10 mouse cellular contexts compared by ENCODE assay signal in genomic region chr11:77775701-77776400, GRCm38 (mm10). TPM values are rescaled to one million over a fixed set of nuclear protein-coding genes. Genes with fewer than 3 reads are reported as not detected.
A peak's percentile ranks its signal among the peaks of the same experiment; 100 is the strongest.
DNase-seq lines count a peak whose midpoint lies in the region; ATAC-seq and TF ChIP-seq lines count a peak whose summit lies in the region.
"Had no signal": no experiment of that assay in that cellular context is flagged by ENCODE, and none has a peak within 500 bp of the region (broad histone marks: within the 10 kb centered on the region; RNA-seq: fewer than 3 reads in every experiment).

No protein-coding gene starts in this region.

- TF ChIP-seq CTCF in stomach, postnatal 0 days (IDR thresholded peaks at IDR 0.05; ENCODE audit: low read depth) = no peak

- H3K9ac ChIP-seq in stomach, embryonic 14.5 days (replicated peaks; ENCODE audit: low read depth, low read length) = no peak overlapping the region
- no peak overlapping the region for H3K9ac ChIP-seq in stomach, postnatal 0 days (ENCODE audit: low read length)
- no peak overlapping the region for H3K9ac ChIP-seq in limb, embryonic 11.5 days (ENCODE audit: low read length)

- DNase-seq in adrenal gland, adult 2 months = peak; percentile 46
- no peak for DNase-seq in adrenal gland, adult 18-20 months (ENCODE audit: low spot score in 2 of 2)
- DNase-seq in stomach, postnatal 0 days (ENCODE audit: low spot score) = no peak
- no peak for DNase-seq in limb, embryonic 11.5 days (ENCODE audit: low spot score)
- no peak for DNase-seq in Muller cell, postnatal 12 days (ENCODE audit: inconsistent ontology term)
- DNase-seq in frontal cortex, postnatal 36 days (ENCODE audit: low spot score in 2 of 2) = no peak
- DNase-seq in testis, postnatal 14 days (ENCODE audit: low spot score) = no peak

- no peak for ATAC-seq in stomach, embryonic 14.5 days (ENCODE audit: insufficient number of reproducible peaks, insufficient read depth, low FRiP score, low read depth)
- no peak for ATAC-seq in stomach, postnatal 0 days (ENCODE audit: low FRiP score, low TSS enrichment)
- ATAC-seq in limb, embryonic 11.5 days (ENCODE audit: insufficient number of reproducible peaks, low FRiP score, low TSS enrichment, low read depth) = no peak

- H3K4me3 ChIP-seq in stomach, embryonic 14.5 days (ENCODE audit: low read depth, low read length) = no peak overlapping the region
- H3K4me3 ChIP-seq in stomach, postnatal 0 days (ENCODE audit: low read depth, low read length) = no peak overlapping the region
- no peak overlapping the region for H3K4me3 ChIP-seq in limb, embryonic 11.5 days (ENCODE audit: low read depth, low read length)
- H3K4me3 ChIP-seq: left cerebral cortex, adult 2 months had no signal

- H3K36me3 ChIP-seq in stomach, embryonic 14.5 days (ENCODE audit: control insufficient read depth, insufficient read depth, low read length) = peaks cover 12% of the 10 kb centered on the region
- peaks cover 9% of the 10 kb centered on the region for H3K36me3 ChIP-seq in stomach, postnatal 0 days (ENCODE audit: control insufficient read depth, insufficient read depth, low read length)
- peaks cover 7% of the 10 kb centered on the region; the same call in 1 of the 2 replicates for H3K36me3 ChIP-seq in limb, embryonic 11.5 days (ENCODE audit: control insufficient read depth, insufficient read depth, low read length)

- TF ChIP-seq EP300 in stomach, postnatal 0 days (optimal IDR thresholded peaks at IDR 0.05) = no peak

- WGBS in stomach, embryonic 14.5 days = 62% methylated on average over 9 of the region's 9 CpGs
- 72% methylated on average over 9 of the region's 9 CpGs for WGBS in stomach, postnatal 0 days
- 38% methylated on average over 9 of the region's 9 CpGs for WGBS in limb, embryonic 11.5 days

- H3K9me3 ChIP-seq in stomach, embryonic 14.5 days (ENCODE audit: control insufficient read depth, low read depth, low read length) = no peaks in the 10 kb centered on the region
- no peaks in the 10 kb centered on the region for H3K9me3 ChIP-seq in stomach, postnatal 0 days (ENCODE audit: control insufficient read depth, low read length)
- no peaks in the 10 kb centered on the region for H3K9me3 ChIP-seq in limb, embryonic 11.5 days (ENCODE audit: control insufficient read depth, low read length)

- H3K4me1 ChIP-seq in stomach, embryonic 14.5 days (ENCODE audit: control insufficient read depth, insufficient read depth, low read length) = 0 out of 2 replicates have a peak, but pooled peaks cover 4% of the 10 kb centered on the region
- H3K4me1 ChIP-seq in stomach, postnatal 0 days (replicated peaks; ENCODE audit: control insufficient read depth, insufficient read depth) = 0 out of 2 replicates have a peak, but pooled peaks cover under 1% of the 10 kb centered on the region
- no peaks in the 10 kb centered on the region for H3K4me1 ChIP-seq in limb, embryonic 11.5 days (ENCODE audit: control insufficient read depth, insufficient read depth, low read length)

- no peaks in the 10 kb centered on the region for H3K27me3 ChIP-seq in stomach, embryonic 14.5 days (ENCODE audit: control insufficient read depth, insufficient read depth, low read length)
- no peaks in the 10 kb centered on the region for H3K27me3 ChIP-seq in stomach, postnatal 0 days (ENCODE audit: control insufficient read depth, insufficient read depth, low read length)
- H3K27me3 ChIP-seq in limb, embryonic 11.5 days (ENCODE audit: control insufficient read depth, insufficient read depth, low read length) = no peaks in the 10 kb centered on the region

- no peak overlapping the region for H3K4me2 ChIP-seq in stomach, embryonic 14.5 days (replicated peaks; ENCODE audit: low read depth, low read length)
- H3K4me2 ChIP-seq in stomach, postnatal 0 days (replicated peaks; ENCODE audit: low read depth) = no peak overlapping the region
- no peak overlapping the region for H3K4me2 ChIP-seq in limb, embryonic 11.5 days (ENCODE audit: low read depth, severe bottlenecking)

- H3K27ac ChIP-seq in stomach, embryonic 14.5 days (ENCODE audit: low read length) = peak overlapping the region; percentile 39; the same call in 1 of the 2 replicates
- no peak overlapping the region for H3K27ac ChIP-seq in stomach, postnatal 0 days (replicated peaks)
- 0 out of 2 replicates have a peak overlapping the region, but pooled peaks have one; percentile 39 for H3K27ac ChIP-seq in limb, embryonic 11.5 days (replicated peaks; ENCODE audit: low read depth, low read length)
- H3K27ac ChIP-seq: left cerebral cortex, adult 2 months had no signal

RNA-seq across cellular contexts. Expression of gene Gm10277, which starts 11.7 kb away (rescaled TPM):
- total RNA-seq in adrenal gland, adult 2 months (2021) = not detected
- polyA plus RNA-seq in adrenal gland, adult 2 months (2012; rRNA removed) = not detected in 2 replicates
- not detected for total RNA-seq in adrenal gland, adult 18-20 months (2021)
- polyA plus RNA-seq in stomach, embryonic 14.5 days (2014; fragmentation: Nextera tagmentation; extraction: Ambion mirVana) = 1.2 and 1.5 TPM in 2 replicates
- 0.40 TPM in 2 replicates for polyA plus RNA-seq in stomach, postnatal 0 days (2015; fragmentation: Nextera tagmentation; extraction: Ambion mirVana)
- 0.47 and 0.68 TPM in 2 replicates for polyA plus RNA-seq in limb, embryonic 11.5 days (2014; fragmentation: Nextera tagmentation; extraction: Ambion mirVana)
- total RNA-seq: adrenal gland, postnatal 36 days; left cerebral cortex, adult 2 months had no signal

RNA-seq across cellular contexts. Expression of gene Myo18a, which starts 12.8 kb away (rescaled TPM):
- total RNA-seq in adrenal gland, adult 2 months (2021) = 10 to 100 TPM; 50.4 to 75.6 TPM
- polyA plus RNA-seq in adrenal gland, adult 2 months (2012; rRNA removed) = 66.5 and 70.4 TPM in 2 replicates
- total RNA-seq in adrenal gland, adult 18-20 months (2021) = 10 to 100 TPM; 45.9 to 56.8 TPM
- 18.4 and 22.3 TPM in 2 replicates for polyA plus RNA-seq in stomach, embryonic 14.5 days (2014; fragmentation: Nextera tagmentation; extraction: Ambion mirVana)
- polyA plus RNA-seq in stomach, postnatal 0 days (2015; fragmentation: Nextera tagmentation; extraction: Ambion mirVana) = 34.3 and 38.7 TPM in 2 replicates
- polyA plus RNA-seq in limb, embryonic 11.5 days (2014; fragmentation: Nextera tagmentation; extraction: Ambion mirVana) = 17.1 and 17.5 TPM in 2 replicates

RNA-seq across cellular contexts. Expression of gene Cryba1, which starts 50.8 kb away (rescaled TPM):
- not detected for total RNA-seq in adrenal gland, adult 2 months (2021)
- not detected in 2 replicates for polyA plus RNA-seq in adrenal gland, adult 2 months (2012; rRNA removed)
- not detected for total RNA-seq in adrenal gland, adult 18-20 months (2021)
- not detected in 2 replicates for polyA plus RNA-seq in stomach, embryonic 14.5 days (2014; fragmentation: Nextera tagmentation; extraction: Ambion mirVana)
- not detected in 2 replicates for polyA plus RNA-seq in stomach, postnatal 0 days (2015; fragmentation: Nextera tagmentation; extraction: Ambion mirVana)
- not detected in 2 replicates for polyA plus RNA-seq in limb, embryonic 11.5 days (2014; fragmentation: Nextera tagmentation; extraction: Ambion mirVana)
- total RNA-seq: adrenal gland, postnatal 36 days; left cerebral cortex, adult 2 months had no signal
